In the genomic region with DNA sequence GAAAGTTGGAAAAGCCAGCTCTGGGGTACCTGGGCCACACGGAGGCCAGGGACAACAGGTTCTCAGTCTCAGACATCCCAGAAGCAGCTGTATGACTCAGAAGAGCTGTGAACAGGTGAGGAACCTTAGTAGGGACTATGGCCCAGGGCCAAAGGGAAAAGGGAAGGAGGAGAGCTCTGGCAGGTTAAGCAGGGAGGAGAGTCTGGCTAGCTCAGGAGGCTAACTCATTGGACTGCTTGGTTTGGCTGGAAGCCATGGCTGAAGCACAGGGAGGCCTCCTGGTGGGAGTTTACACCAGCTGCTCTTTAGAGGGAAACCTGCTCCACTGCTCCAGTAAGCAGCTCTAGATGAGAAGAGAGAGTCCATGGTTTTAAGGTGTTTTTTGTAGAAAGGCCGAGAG, we compare ENCODE assay signal across 17 mouse cellular contexts.
A peak's percentile ranks its signal among the peaks of the same experiment; 100 is the strongest.
DNase-seq lines count a peak whose midpoint lies in the region; ATAC-seq and TF ChIP-seq lines count a peak whose summit lies in the region.
"Had no signal": no experiment of that assay in that cellular context is flagged by ENCODE, and none has a peak within 500 bp of the region (broad histone marks: within the 10 kb centered on the region; RNA-seq: fewer than 3 reads in every experiment).

No protein-coding gene starts in this region.

- peak; percentile 4 for DNase-seq in cerebellum, adult 9-11 months
- peak; percentile 1 for DNase-seq in kidney, postnatal 0 days (ENCODE audit: low spot score)
- no peak for DNase-seq in kidney, adult 2 months
- DNase-seq in midbrain, postnatal 0 days (ENCODE audit: low spot score) = peak; percentile 1
- DNase-seq in ovary, postnatal 14 days (ENCODE audit: low spot score) = peak; percentile 1
- DNase-seq: adrenal gland, postnatal 14 days; embryo, embryonic 11 days; heart, postnatal 36 days; layer of hippocampus, postnatal 36 days; liver, postnatal 0 days; right cerebral cortex, adult 18-20 months; thymus, postnatal 25 days had no signal

- ATAC-seq in cerebellum, adult (ENCODE audit: insufficient number of reproducible peaks, low FRiP score, low TSS enrichment) = no peak
- no peak for ATAC-seq in kidney, postnatal 0 days (replicated peaks; ENCODE audit: low FRiP score, low read depth)
- no peak for ATAC-seq in midbrain, postnatal 0 days (ENCODE audit: low FRiP score)
- no peak for ATAC-seq in midbrain, embryonic 13.5 days
- no peak for ATAC-seq in megakaryocyte, adult 5-6 weeks (ENCODE audit: poor library complexity, severe bottlenecking)
- ATAC-seq: liver, postnatal 0 days had no signal

- H3K4me1 ChIP-seq in kidney, postnatal 0 days (replicated peaks; ENCODE audit: insufficient read depth, low read length) = no peaks in the 10 kb centered on the region
- H3K4me1 ChIP-seq in kidney, adult 2 months (ENCODE audit: control insufficient read depth, insufficient read depth, low read length) = no peaks in the 10 kb centered on the region
- H3K4me1 ChIP-seq in midbrain, postnatal 0 days (ENCODE audit: insufficient read depth, low read length) = no peaks in the 10 kb centered on the region
- no peaks in the 10 kb centered on the region for H3K4me1 ChIP-seq in midbrain, embryonic 13.5 days (replicated peaks)

- H3K27me3 ChIP-seq in kidney, postnatal 0 days (ENCODE audit: insufficient read depth, low read length) = no peaks in the 10 kb centered on the region
- no peaks in the 10 kb centered on the region for H3K27me3 ChIP-seq in kidney, adult 2 months (replicated peaks; ENCODE audit: control insufficient read depth, insufficient read depth, low read length)
- H3K27me3 ChIP-seq in midbrain, postnatal 0 days (ENCODE audit: insufficient read depth, low read length) = no peaks in the 10 kb centered on the region
- H3K27me3 ChIP-seq in midbrain, embryonic 13.5 days = no peaks in the 10 kb centered on the region

- no peaks in the 10 kb centered on the region for H3K36me3 ChIP-seq in kidney, postnatal 0 days (ENCODE audit: insufficient read depth, low read length)
- H3K36me3 ChIP-seq in kidney, adult 2 months (ENCODE audit: control insufficient read depth, insufficient read depth, low read length) = no peaks in the 10 kb centered on the region
- no peaks in the 10 kb centered on the region for H3K36me3 ChIP-seq in midbrain, postnatal 0 days (ENCODE audit: insufficient read depth, low read length)
- no peaks in the 10 kb centered on the region for H3K36me3 ChIP-seq in midbrain, embryonic 13.5 days

- TF ChIP-seq CTCF in kidney, postnatal 0 days (IDR thresholded peaks at IDR 0.05; ENCODE audit: low read depth) = no peak
- no peak for TF ChIP-seq CTCF in kidney, adult 2 months (conservative IDR thresholded peaks at IDR 0.05; ENCODE audit: insufficient read depth, insufficient read length, low read depth, low read length)
- no peak for TF ChIP-seq CTCF in midbrain, postnatal 0 days (IDR thresholded peaks at IDR 0.05)

- no peak overlapping the region for H3K9ac ChIP-seq in kidney, postnatal 0 days (ENCODE audit: low read depth, low read length)
- H3K9ac ChIP-seq in midbrain, postnatal 0 days (replicated peaks; ENCODE audit: low read length, poor library complexity, severe bottlenecking) = no peak overlapping the region
- no peak overlapping the region for H3K9ac ChIP-seq in midbrain, embryonic 13.5 days (replicated peaks)
- H3K9ac ChIP-seq: liver, postnatal 0 days had no signal

- TF ChIP-seq POLR2A in kidney, adult 2 months (IDR thresholded peaks at IDR 0.05; ENCODE audit: low read depth, low read length) = no peak

- no peak overlapping the region for H3K4me3 ChIP-seq in kidney, postnatal 0 days (replicated peaks; ENCODE audit: low read depth, low read length)
- no peak overlapping the region for H3K4me3 ChIP-seq in kidney, adult 2 months (ENCODE audit: insufficient read depth, low read depth, low read length)
- H3K4me3 ChIP-seq in midbrain, postnatal 0 days (ENCODE audit: low read depth, low read length) = no peak overlapping the region
- no peak overlapping the region for H3K4me3 ChIP-seq in midbrain, embryonic 13.5 days (replicated peaks)
- H3K4me3 ChIP-seq: erythroblast, embryonic 14.5 days had no signal

- no peak overlapping the region for H3K4me2 ChIP-seq in kidney, postnatal 0 days (ENCODE audit: low read length)
- H3K4me2 ChIP-seq in midbrain, postnatal 0 days (ENCODE audit: low read depth, low read length, poor library complexity, severe bottlenecking) = no peak overlapping the region
- no peak overlapping the region for H3K4me2 ChIP-seq in midbrain, embryonic 13.5 days (replicated peaks)
- H3K4me2 ChIP-seq: heart, embryonic 11.5 days had no signal

- H3K9me3 ChIP-seq in kidney, postnatal 0 days (replicated peaks; ENCODE audit: low read length) = no peaks in the 10 kb centered on the region
- no peaks in the 10 kb centered on the region for H3K9me3 ChIP-seq in midbrain, postnatal 0 days (ENCODE audit: low read length)
- H3K9me3 ChIP-seq in midbrain, embryonic 13.5 days = no peaks in the 10 kb centered on the region

- no peak overlapping the region for H3K27ac ChIP-seq in kidney, postnatal 0 days
- no peak overlapping the region for H3K27ac ChIP-seq in kidney, adult 2 months (ENCODE audit: insufficient read depth, low read depth, low read length)
- H3K27ac ChIP-seq in midbrain, postnatal 0 days (ENCODE audit: low read depth, low read length) = no peak overlapping the region
- no peak overlapping the region for H3K27ac ChIP-seq in midbrain, embryonic 13.5 days

- WGBS in kidney, postnatal 0 days = 68% methylated on average over 2 of the region's 2 CpGs
- WGBS in kidney, adult 2 months = 66% methylated on average over 2 of the region's 2 CpGs
- WGBS in midbrain, postnatal 0 days = 82% methylated on average over 2 of the region's 2 CpGs
- WGBS in midbrain, embryonic 13.5 days = 83% methylated on average over 2 of the region's 2 CpGs
